Mouse (Mus musculus): ENCODE results near the gene Pcolce2.

- TF ChIP-seq GATA1 (IDR thresholded peaks at IDR 0.05; ENCODE audit: borderline replicate concordance, low read length) (no peak), FLI1 (IDR thresholded peaks at IDR 0.05; ENCODE audit: low read length) (no peak)
These were observed 49.3 kb upstream of the Pcolce2 start for GRCm38 (mm10) chr9:95588070-95588469.
